Mouse (Mus musculus) right cerebral cortex, adult 2 months (tissue): ENCODE results near the gene Olfr1373.
"Not testable (repeated sequence)": the region's sequence is repeated elsewhere in the genome, so short reads cannot be mapped to it uniquely, and the experiment has no call there.

Source experiments
- DNase-seq, 2 experiments: peaks; one replicate each; pipeline ENCODE4 v3.0.0; 2021 to 2022; ENCODE audit warnings: low spot score in 2 of 2

Gene Olfr1373

GRCm38 (mm10) chr11:52145428-52145827, at the start of gene Olfr1373:
Gene Olfr1373, minus strand, starts transcription at chr11:52145528.
- not testable (repeated sequence) for DNase-seq

DNA sequence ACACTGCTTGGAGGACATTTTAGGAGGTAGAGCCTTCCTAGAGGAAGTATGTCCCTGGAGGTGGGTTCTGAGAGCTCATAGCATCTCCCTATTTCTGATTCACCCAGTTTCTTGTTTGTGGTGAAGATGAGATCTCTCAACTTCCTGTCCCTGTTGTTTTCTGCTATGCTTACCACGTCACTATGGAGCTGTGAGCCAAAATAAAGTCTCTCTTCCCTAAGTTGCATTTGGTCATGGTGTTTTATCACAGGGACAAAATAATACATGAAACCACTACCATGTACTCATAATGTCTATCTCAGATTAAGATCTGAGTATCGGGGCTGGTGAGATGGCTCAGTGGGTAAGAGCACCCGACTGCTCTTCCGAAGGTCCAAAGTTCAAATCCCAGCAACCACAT, 35.3 kb upstream of the Olfr1373 start:
- not testable (repeated sequence) for DNase-seq

- not testable (repeated sequence) for DNase-seq
Observed at GRCm38 (mm10) chr11:52179897-52180296, 34.6 kb upstream of the Olfr1373 start.

GRCm38 (mm10) chr11:52168461-52168860, 23.1 kb upstream of the Olfr1373 start:
- no peak for DNase-seq

DNA sequence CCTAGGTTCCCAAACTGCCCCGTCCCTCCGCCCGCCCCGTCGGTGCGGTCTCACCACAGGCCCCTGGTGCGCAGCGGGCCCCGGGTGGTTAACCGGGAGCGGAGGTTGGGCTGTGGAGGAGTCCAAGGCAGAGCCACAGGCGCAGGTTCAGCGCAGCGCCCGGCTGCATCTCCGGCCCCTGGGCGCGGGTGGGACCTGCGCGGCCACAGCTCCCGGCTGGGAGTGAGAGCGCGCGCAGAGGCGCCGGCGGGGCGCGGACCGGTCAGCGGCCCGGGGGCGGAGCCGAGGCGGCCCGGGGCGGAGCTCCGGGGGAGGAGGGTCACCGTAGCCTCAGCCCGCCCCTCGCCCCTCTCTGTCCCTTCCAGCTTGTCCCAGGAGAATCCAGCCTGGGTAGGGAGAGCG, 22.6 kb upstream of the Olfr1373 start:
- not testable (repeated sequence) for DNase-seq

GRCm38 (mm10) chr11:52167126-52167525, 21.8 kb upstream of the Olfr1373 start:
- DNase-seq = no peak

DNA sequence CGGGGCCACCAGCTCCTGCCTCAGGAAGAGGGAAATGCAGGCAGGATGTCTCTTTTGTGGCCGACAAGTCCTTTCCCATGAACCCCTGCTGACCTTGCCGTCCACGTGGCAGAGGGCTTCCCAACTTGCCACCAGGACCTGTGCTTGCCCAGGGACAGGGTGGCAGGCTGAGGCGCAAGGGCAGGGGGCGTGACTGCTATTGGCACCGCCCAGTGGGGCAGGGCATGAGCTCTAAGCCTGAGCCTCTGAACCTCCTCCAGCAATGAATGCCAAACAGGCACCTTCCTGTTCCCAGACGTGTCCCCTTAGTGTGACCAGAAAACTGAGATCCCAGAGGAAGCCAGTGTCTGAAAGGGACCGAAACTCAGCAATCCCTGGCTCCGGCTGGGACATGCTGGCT, 18.6 kb upstream of the Olfr1373 start:
- DNase-seq = no peak

DNA sequence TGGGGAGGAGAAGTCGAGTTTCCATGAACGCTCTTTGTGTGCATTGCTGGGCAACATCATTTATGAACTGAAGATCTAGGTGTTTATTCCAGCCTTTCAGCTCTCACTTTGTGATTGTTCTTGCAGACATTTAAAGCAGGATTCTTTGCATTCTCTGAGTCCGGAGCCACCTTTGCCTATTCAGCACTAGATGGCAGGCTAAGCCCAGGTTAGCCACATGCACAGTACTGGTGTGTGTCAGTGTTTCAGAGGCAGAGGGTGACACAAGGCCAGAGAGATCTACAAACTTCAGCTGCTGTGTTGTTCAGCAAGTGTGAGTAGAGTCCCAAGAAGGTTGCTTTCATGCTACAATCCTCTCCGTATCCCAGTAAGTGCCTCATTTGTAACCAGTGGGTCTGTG, 1.7 kb downstream of the Olfr1373 start:
- peak; percentile 69 to 75 for DNase-seq

DNA sequence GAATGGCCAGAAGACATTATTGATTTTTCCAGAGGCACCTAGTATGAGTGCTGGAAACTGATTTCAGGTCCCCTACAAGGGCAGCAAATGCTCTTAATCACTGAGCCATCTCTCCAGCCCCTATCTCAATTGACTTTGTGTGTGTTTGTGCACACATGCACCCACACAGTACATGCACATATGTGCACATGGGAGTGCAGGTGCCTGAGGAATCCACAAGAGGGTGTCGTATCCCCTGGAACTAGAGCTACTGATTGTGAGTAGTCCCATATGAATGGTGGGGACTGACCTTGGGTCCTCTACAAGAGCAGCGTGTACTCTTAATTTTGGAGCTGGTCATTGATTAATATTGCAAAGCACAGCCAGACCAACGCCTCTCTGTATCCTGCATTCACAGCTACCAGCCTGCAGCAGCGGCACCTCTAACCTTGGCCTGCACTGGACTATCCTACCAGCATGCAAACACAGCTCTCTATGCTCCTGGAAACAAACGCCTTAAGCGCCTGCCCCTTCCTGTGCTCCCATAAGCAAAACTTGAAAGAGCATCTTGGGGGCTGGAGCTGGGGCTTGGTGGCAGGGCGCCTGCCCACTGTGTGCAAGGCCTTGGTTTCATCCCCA, 14.8 kb downstream of the Olfr1373 start:
- no peak for DNase-seq

GRCm38 (mm10) chr11:52129621-52130450, 15.5 kb downstream of the Olfr1373 start:
- peak; percentile 70 to 74 for DNase-seq

GRCm38 (mm10) chr11:52129171-52129570, 16.2 kb downstream of the Olfr1373 start:
- peak in 1 of 2 experiments; percentile 30 for DNase-seq

- peak; percentile 18 to 52 for DNase-seq
Observed at GRCm38 (mm10) chr11:52128316-52129061, 16.8 kb downstream of the Olfr1373 start.

- no peak for DNase-seq
Observed at GRCm38 (mm10) chr11:52127760-52128159, 17.6 kb downstream of the Olfr1373 start.

- no peak for DNase-seq
Observed at GRCm38 (mm10) chr11:52127169-52127568, 18.2 kb downstream of the Olfr1373 start.

GRCm38 (mm10) chr11:52124468-52124867, 20.9 kb downstream of the Olfr1373 start:
- DNase-seq = no peak

DNA sequence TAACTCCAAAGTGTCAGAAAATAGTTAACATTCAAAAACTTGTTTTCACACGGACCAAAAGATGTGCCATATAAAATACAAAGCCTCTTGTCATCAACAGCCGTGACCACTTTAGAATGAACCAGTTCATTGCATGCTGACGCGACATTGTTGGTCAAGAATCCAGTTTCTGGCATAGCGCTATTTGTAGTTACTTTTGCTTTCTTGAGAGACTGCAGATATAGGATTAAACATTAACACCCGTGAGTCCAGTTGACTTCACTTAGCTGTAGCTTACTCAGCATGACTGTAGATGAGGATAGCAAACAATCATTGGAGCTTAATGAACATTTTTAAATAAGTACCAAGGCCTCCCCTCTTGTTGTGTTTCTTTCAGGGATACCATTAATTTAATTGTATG, 23.3 kb downstream of the Olfr1373 start:
- no peak for DNase-seq

DNA sequence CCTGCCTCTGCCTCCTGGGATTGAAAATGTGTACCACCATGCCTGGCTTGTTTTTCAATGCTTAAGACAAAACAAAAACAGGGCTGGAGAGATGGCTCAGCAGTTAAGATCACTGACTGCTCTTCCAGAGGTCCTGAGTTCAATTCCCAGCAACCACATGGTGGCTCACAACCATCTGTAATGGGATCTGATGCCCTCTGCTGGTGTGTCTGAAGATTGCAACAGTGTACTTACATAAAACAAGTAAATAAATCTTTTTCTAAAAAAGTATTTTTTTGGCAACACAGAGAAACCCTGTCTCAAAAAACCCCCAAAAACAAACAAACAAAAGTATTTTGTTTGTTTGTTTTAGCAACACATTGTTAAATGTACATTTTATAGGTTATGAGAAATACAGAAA, 24.9 kb downstream of the Olfr1373 start:
- DNase-seq = not testable (repeated sequence)

DNA sequence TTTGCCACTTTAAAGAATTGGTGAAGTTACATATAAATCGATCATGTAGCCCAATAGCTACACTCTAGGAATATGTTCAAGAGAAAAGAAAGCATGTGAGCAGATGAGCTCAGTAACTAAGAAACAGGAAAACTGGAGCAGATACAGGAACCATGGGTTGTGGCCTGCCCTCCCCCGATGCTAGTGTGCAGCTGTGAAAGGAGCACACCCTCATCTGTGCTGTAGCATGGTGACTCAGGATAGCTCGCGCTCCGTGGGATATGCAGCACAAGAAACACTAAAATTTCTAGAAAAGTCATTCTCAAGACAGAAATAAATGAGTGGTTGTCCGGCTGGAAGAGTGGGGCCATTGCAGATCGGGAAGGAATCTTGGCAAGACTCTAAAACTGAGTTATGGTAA, 28.2 kb downstream of the Olfr1373 start:
- DNase-seq = peak in 1 of 2 experiments; percentile 31

DNA sequence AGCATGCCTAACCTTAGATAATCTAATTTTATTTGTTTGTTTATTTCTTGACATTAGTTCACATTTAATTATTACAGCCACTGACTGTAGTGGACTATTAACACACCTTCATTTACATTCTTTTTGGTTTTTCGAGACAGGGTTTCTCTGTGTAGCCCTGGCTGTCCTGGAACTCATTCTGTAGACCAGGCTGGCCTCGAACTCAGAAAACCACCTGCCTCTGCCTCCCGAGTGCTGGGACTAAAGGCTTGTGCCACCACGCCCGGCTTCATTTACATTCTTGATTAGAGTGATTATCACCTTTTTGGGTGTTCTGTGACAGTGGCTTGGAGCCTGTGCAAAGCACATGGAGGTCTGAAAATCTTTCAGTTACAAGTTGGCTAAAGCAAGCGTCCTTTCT, 29.2 kb downstream of the Olfr1373 start:
- not testable (repeated sequence) for DNase-seq

DNA sequence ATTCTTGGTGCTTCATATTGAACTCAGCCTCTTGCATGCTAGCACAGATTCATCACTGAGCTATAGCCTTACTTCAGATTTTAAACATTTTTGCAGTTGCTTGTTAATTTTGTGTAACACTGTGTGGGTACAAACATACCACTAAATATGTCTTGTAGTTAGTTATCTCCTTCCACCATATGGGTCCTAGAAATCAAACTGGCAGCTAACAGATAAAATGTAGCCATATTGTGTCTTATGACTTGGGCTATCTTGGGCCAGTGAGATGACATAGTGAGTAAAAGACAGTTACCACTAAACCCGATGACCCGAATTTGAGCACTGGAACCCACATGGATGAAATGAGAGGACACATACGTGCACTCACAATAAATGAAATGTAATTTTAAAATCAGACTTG, 29.8 kb downstream of the Olfr1373 start:
- DNase-seq = no peak

GRCm38 (mm10) chr11:52109421-52109820, 35.9 kb downstream of the Olfr1373 start:
- DNase-seq = no peak

DNA sequence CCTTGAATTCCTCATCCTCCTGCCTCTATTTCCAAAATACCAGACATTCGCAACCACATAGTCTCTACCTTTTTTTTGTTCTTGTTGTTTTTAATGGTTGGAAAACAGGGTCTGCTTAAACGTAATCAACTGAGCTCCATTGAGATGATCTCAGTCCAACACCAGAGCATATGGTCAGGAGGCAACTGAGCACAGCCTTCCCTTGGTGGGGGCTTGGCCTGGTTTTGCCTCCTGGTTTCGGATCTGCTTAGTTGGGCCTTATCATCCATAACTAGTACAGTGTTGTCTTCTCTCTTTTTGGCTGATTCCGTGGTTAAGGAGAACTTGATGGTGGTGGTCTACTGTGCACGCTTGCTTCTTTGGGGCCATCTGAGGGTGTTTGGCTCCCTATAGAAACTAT, 36.5 kb downstream of the Olfr1373 start:
- DNase-seq = no peak
